Mouse (Mus musculus): ENCODE results near the gene Upp1. TPM values are rescaled to one million over a fixed set of nuclear protein-coding genes. Genes with fewer than 3 reads are reported as not detected.
"Not testable (repeated sequence)": the region's sequence is repeated elsewhere in the genome, so short reads cannot be mapped to it uniquely, and the experiment has no call there.

The Upp1 gene
- polyA plus RNA-seq, 1 experiment from 2014 or later: 3.4 TPM

DNA sequence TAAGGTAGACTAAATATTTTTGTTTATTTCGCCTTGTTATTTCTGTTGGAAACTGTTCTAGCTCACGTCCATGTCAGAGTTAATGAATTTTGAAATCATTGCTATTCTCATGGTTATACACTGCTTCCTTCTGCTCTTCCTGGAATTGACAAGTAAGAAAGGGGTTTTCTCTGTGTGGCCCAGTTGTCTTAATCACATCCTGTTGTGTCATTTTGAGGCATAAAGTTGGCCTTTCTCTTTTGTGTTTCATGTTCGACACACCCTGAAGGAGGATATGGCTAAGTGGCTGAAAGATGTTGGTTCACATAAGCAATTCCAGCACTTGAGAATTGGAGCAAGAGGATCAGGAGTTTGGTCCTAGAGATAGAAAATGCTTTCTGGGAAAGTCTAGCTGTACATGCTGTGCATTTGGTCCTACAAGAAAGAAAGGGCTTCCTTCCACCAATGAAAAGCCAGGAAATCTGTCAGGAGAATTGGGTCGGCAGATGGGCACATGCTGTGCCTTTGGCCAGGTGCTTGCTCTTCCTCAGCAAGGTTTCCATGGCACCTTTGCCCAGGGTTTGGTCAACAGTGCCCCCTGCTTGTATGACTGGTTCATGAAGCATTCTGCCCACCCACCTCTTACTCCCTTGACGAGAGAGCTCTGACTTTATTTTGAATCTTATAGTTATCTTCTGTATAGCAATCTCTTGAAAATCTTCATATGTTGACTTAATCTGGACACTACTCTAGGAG is 8.6 kb downstream of the Upp1 start:
- Histone ChIP-seq H3K36me3 (no peaks in the 10 kb centered on the region), H3K4me3 (no peak overlapping the region), H3K9ac (no peak overlapping the region), H3K9me3 (no peaks in the 10 kb centered on the region), H3K4me1 (no peaks in the 10 kb centered on the region), H3K27me3 (no peaks in the 10 kb centered on the region), H3K4me2 (replicated peaks) (no peak overlapping the region), H3K27ac (no peak overlapping the region)
- WGBS: 79% methylated on average over 5 of the region's 5 CpGs
- ATAC-seq (ENCODE audit: insufficient number of reproducible peaks, insufficient read depth, low FRiP score, low TSS enrichment): no peak

DNA sequence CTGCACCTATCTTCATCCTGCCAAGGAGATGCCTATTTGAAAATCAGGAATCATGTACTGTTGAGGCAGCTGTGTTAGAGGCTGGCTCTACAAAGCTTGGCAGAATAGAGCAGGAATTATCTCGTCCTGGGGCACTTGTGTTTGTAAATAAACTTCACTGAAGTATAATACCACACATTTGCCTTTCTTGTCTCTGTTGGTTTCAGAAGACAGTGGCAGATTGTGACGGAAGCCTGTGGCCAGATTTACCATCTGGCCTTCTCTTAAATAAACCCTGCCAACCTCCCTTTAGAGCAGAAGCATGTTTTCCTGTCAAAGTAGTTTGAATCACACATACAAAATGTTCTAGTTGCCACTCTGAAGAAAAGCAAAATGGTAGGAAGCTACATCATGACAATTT is 10.2 kb downstream of the Upp1 start:
- H3K36me3 ChIP-seq: no peaks in the 10 kb centered on the region

DNA sequence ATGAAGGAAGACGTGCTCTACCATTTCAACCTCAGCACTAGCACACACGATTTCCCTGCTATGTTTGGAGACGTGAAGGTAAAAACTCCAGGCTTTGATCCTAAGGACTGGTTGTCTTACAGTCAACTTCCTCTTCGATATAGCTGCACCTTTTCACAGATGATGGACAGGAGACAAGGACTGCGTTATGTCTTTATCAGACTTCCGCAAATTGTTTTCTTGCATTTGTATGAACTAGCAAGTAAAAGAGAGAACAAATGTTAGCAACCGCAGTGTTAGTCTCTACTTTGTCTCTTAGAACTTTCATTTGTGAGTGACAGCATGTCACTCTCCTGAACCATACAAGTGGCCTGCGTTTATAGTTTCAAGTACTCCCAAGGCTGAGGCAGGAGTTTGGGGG is 11.6 kb downstream of the Upp1 start:
- H3K36me3 ChIP-seq: no peaks in the 10 kb centered on the region
- no peak overlapping the region for H3K27ac ChIP-seq
- no peaks in the 10 kb centered on the region for H3K4me1 ChIP-seq
- no peak overlapping the region for H3K4me3 ChIP-seq
- 93% methylated on average over 8 of the region's 8 CpGs for WGBS
- no peak overlapping the region for H3K4me2 ChIP-seq (replicated peaks)
- ATAC-seq (ENCODE audit: insufficient number of reproducible peaks, insufficient read depth, low FRiP score, low TSS enrichment): no peak
- H3K9ac ChIP-seq: no peak overlapping the region
- no peaks in the 10 kb centered on the region for H3K27me3 ChIP-seq
- no peaks in the 10 kb centered on the region for H3K9me3 ChIP-seq

More for the DNA sequence above, 10.2 kb downstream of the Upp1 start:
- no peaks in the 10 kb centered on the region for H3K27me3 ChIP-seq
- no peaks in the 10 kb centered on the region for H3K9me3 ChIP-seq
- no peaks in the 10 kb centered on the region for H3K4me1 ChIP-seq
- ATAC-seq (ENCODE audit: insufficient number of reproducible peaks, insufficient read depth, low FRiP score, low TSS enrichment): no peak
- H3K27ac ChIP-seq: no peak overlapping the region
- no peak overlapping the region for H3K4me2 ChIP-seq (replicated peaks)
- 53% methylated on average over 2 of the region's 2 CpGs for WGBS
- no peak overlapping the region for H3K4me3 ChIP-seq
- no peak overlapping the region for H3K9ac ChIP-seq

DNA sequence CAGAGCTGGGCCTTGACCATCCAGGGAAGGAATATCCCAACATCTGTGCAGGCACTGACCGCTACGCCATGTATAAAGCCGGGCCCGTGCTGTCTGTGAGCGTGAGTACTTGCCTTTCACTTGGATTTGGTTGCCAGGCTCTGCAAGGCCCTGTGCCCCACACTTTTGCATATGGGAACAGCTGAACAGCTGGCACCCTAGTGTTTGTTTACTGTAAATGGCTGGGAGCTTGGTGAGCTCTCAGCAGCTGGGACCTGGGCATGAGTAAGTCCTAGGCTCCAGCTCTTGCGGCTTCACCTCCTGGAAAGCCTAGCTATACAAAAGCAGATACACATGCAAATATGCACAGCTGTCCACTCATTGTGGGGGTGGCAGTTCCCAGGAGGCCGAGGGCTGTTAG is 13.8 kb downstream of the Upp1 start:
- H3K4me2 ChIP-seq (replicated peaks): no peak overlapping the region
- no peaks in the 10 kb centered on the region for H3K9me3 ChIP-seq
- H3K36me3 ChIP-seq: no peaks in the 10 kb centered on the region
- ATAC-seq (ENCODE audit: insufficient number of reproducible peaks, insufficient read depth, low FRiP score, low TSS enrichment): no peak
- H3K4me1 ChIP-seq: no peaks in the 10 kb centered on the region
- no peak overlapping the region for H3K4me3 ChIP-seq
- H3K27ac ChIP-seq: no peak overlapping the region
- no peaks in the 10 kb centered on the region for H3K27me3 ChIP-seq
- 86% methylated on average over 7 of the region's 7 CpGs for WGBS
- H3K9ac ChIP-seq: no peak overlapping the region

DNA sequence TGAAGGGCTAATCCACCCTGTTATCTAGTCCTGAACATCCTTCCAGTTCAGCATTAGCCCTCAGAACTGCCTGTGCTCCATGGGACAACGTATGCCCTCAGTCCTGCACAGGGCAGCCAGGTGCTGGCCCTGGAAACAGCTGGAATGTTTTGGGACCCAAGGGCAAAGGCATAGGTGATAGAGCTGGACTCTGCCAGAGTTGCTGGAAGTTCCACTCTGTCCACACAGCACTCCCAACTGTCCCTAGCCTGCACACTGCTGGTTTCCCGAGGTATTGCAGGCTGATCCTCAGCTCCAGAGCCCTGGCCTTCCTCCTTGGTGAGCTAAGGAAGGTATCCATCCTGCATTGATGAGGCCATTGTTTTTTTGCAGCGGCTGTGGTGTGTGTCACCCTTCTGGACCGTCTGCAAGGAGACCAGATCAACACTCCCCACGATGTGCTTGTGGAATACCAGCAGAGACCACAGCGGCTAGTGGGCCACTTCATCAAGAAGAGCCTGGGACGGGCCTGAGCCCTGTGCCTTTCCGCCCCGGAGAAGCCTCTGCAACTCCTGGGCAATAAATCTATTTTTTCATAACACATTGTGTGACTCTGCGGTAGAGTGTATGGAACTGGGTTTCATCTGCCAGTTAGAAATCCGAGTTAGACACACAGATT is 17.8 kb downstream of the Upp1 start:
- Histone ChIP-seq H3K27me3 (no peaks in the 10 kb centered on the region), H3K9me3 (no peaks in the 10 kb centered on the region), H3K36me3 (no peaks in the 10 kb centered on the region), H3K4me2 (replicated peaks) (no peak overlapping the region), H3K4me3 (no peak overlapping the region), H3K4me1 (no peaks in the 10 kb centered on the region), H3K27ac (no peak overlapping the region), H3K9ac (no peak overlapping the region)
- 72% methylated on average over 11 of the region's 11 CpGs for WGBS
- no peak for ATAC-seq (ENCODE audit: insufficient number of reproducible peaks, insufficient read depth, low FRiP score, low TSS enrichment)

DNA sequence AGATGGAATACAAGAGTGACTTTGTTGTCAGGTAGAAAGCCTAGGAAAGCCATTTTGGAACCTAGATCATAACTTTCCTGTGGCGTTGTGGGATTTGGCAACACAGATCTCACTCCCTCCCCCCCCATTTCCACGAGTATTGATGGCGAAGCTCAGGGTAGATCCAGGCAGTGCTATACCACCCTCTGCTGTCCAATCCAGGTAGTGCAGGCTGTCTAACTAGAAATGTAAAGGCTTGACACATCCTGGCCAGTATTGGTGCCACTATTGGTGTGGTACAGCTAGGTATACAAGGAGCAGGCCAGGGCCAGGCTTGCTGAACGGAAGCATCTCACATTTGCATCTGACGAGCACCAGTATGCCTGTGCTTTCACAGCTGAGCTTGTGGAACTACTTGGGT is 18.6 kb downstream of the Upp1 start:
- H3K27me3 ChIP-seq: no peaks in the 10 kb centered on the region
- no peaks in the 10 kb centered on the region for H3K36me3 ChIP-seq
- H3K4me1 ChIP-seq: no peaks in the 10 kb centered on the region
- H3K27ac ChIP-seq: no peak overlapping the region
- no peaks in the 10 kb centered on the region for H3K9me3 ChIP-seq
- H3K4me3 ChIP-seq: no peak overlapping the region
- H3K9ac ChIP-seq: no peak overlapping the region
- ATAC-seq (ENCODE audit: insufficient number of reproducible peaks, insufficient read depth, low FRiP score, low TSS enrichment): no peak
- H3K4me2 ChIP-seq (replicated peaks): no peak overlapping the region
- WGBS: 20% methylated on average over 5 of the region's 5 CpGs

DNA sequence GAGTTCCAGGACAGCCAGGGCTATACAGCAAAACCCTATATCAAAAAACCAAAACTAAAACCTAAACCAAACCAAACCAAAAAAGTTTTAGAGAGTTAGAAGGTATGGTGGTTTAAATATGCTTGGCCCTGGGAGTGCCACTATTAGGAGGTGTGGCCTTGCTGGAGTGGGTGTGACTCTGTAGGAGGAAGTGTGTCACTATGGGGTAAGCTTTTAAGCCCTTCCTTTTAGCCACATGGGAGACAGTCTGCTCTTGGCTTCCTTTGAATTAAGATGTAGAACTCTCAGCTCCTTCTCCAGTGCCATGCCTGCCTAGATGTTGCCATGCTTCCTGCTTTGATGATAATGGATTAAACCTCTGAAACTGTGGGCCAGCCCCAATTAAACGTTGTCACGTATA is 27.2 kb downstream of the Upp1 start:
- no peak overlapping the region for H3K4me3 ChIP-seq
- no peaks in the 10 kb centered on the region for H3K4me1 ChIP-seq
- ATAC-seq (ENCODE audit: insufficient number of reproducible peaks, insufficient read depth, low FRiP score, low TSS enrichment): no peak
- no peak overlapping the region for H3K27ac ChIP-seq
- WGBS: 89% methylated on average over 2 of the region's 2 CpGs
- H3K4me2 ChIP-seq (replicated peaks): no peak overlapping the region
- H3K36me3 ChIP-seq: no peaks in the 10 kb centered on the region
- no peak overlapping the region for H3K9ac ChIP-seq
- no peaks in the 10 kb centered on the region for H3K9me3 ChIP-seq
- H3K27me3 ChIP-seq: no peaks in the 10 kb centered on the region

DNA sequence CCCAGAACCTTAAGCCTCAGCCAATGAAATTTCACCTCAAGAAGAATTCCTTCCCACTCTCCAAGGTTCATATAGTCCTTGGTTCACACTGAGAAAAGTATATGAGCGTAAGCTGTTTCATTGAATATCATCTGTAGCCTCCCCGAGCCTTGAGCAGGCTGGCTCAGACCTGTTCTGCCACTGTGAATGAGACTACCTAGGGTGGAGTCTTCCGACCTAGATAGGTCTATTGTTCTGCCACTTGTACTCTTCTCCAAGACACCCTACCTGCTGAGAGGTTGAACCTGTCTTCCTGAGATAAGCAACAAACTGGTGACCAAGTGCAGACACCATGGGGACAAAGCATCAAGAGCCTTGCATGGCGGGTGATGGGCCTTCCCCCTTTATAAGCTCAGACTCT is 28.2 kb downstream of the Upp1 start:
- WGBS: 89% methylated on average over 4 of the region's 4 CpGs
- H3K27ac ChIP-seq: no peak overlapping the region
- ATAC-seq (ENCODE audit: insufficient number of reproducible peaks, insufficient read depth, low FRiP score, low TSS enrichment): no peak
- no peak overlapping the region for H3K4me3 ChIP-seq
- H3K4me1 ChIP-seq: no peaks in the 10 kb centered on the region
- H3K36me3 ChIP-seq: no peaks in the 10 kb centered on the region
- no peaks in the 10 kb centered on the region for H3K27me3 ChIP-seq
- no peak overlapping the region for H3K9ac ChIP-seq
- H3K9me3 ChIP-seq: no peaks in the 10 kb centered on the region
- H3K4me2 ChIP-seq (replicated peaks): no peak overlapping the region

DNA sequence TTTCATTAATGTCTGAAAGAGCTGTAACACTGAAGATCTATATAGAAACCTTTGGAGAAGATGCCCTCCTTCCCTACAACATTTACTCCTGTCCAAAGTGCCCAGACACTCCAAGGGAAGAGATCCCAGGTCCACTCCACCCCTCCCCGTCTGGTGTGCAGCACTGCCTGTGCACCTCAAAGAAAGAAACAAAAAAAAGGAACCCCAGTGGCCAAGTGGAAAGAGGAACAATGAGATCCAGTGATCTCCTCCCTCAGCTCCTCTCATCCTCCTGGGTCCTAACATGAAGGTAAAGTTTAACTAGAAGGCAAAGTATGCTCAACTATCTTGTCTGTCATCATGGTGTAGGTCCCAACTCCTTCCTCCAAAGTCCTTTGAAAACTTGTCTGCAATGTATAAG is 28.8 kb downstream of the Upp1 start:
- Histone ChIP-seq H3K27me3 (no peaks in the 10 kb centered on the region), H3K4me2 (replicated peaks) (no peak overlapping the region), H3K36me3 (no peaks in the 10 kb centered on the region), H3K9me3 (no peaks in the 10 kb centered on the region), H3K4me3 (no peak overlapping the region), H3K27ac (no peak overlapping the region), H3K9ac (no peak overlapping the region), H3K4me1 (no peaks in the 10 kb centered on the region)
- ATAC-seq (ENCODE audit: insufficient number of reproducible peaks, insufficient read depth, low FRiP score, low TSS enrichment): no peak
- WGBS: 92% methylated on average over 1 of the region's 1 CpGs

DNA sequence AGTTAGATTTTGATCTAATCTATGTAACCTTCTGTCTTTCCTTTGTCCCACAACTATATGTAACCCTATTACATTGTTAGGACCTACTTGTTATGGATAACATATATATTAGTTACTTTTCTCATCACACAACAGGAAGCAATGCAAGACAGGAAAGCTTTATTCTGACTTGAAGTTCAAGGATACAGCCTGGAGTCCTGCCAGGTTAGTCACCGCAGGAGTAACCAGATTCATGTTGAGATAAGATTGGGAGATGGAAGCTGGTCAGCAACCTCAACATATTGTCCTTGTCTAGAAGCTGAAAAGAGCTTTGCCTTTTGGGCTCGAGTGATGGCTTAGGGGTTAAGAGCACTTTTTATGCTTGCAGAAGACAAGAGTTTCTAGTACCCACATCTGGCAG is 30.3 kb downstream of the Upp1 start:
- H3K4me3 ChIP-seq: no peak overlapping the region
- H3K4me1 ChIP-seq: no peaks in the 10 kb centered on the region
- H3K9me3 ChIP-seq: no peaks in the 10 kb centered on the region
- no peaks in the 10 kb centered on the region for H3K27me3 ChIP-seq
- ATAC-seq (ENCODE audit: insufficient number of reproducible peaks, insufficient read depth, low FRiP score, low TSS enrichment): no peak
- no peaks in the 10 kb centered on the region for H3K36me3 ChIP-seq
- H3K9ac ChIP-seq: no peak overlapping the region
- WGBS: 88% methylated on average over 2 of the region's 2 CpGs
- H3K4me2 ChIP-seq (replicated peaks): no peak overlapping the region
- H3K27ac ChIP-seq: no peak overlapping the region

DNA sequence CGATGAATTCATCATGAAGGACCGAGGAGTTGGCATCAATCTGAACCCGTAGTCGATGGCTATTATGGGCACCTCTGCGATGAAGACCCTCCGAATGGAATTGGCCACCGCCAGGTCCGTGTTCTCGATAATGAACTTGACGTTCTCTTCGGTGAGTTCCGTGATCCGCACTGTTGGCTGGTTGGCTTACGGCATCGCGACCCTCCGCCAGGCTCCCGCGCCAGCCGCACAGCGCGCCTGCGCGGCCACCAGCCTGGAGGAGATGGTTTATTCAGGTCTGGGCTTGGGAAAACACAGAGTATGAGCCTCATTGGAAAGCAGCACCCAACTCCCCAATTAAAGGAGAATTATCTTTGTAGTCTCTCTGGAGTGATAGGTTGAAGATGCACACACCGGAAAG is 32.5 kb downstream of the Upp1 start:
- H3K4me2 ChIP-seq (replicated peaks); ATAC-seq (ENCODE audit: insufficient number of reproducible peaks, insufficient read depth, low FRiP score, low TSS enrichment); H3K4me1 ChIP-seq; H3K9me3 ChIP-seq; H3K27ac ChIP-seq; H3K36me3 ChIP-seq; H3K9ac ChIP-seq; H3K27me3 ChIP-seq; H3K4me3 ChIP-seq: not testable (repeated sequence)
- WGBS: 83% methylated on average over 25 of the region's 25 CpGs

DNA sequence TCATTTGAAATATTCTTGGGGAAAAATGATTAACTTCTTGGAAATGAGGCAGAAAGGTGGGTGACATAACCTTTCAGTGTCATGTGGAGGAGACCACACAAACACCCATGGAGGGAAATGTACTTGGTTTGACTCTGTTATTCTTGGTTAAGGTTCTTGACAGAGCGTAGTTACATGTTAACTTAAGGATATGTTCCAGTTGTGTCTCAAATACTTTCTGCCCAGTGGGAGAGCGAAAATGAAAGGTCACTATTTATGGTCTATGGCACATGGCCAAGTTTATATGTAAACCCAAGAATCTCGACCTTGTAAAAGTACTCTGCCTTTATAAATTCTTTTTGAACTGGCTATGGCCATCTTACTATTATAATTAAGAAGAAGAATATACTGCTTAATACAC is 42.0 kb downstream of the Upp1 start:
- ATAC-seq (ENCODE audit: insufficient number of reproducible peaks, insufficient read depth, low FRiP score, low TSS enrichment): no peak

More for the DNA sequence above, 42.0 kb downstream of the Upp1 start:
- Histone ChIP-seq H3K36me3 (no peaks in the 10 kb centered on the region), H3K9ac (no peak overlapping the region), H3K9me3 (no peaks in the 10 kb centered on the region), H3K4me2 (replicated peaks) (no peak overlapping the region), H3K27ac (no peak overlapping the region), H3K27me3 (no peaks in the 10 kb centered on the region), H3K4me1 (no peaks in the 10 kb centered on the region), H3K4me3 (no peak overlapping the region)
- WGBS: 66% methylated on average over 3 of the region's 3 CpGs
